Mouse (Mus musculus): ENCODE measurements around the gene Lrrc20. TPM values are rescaled to one million over a fixed set of nuclear protein-coding genes. Genes with fewer than 3 reads are reported as not detected.

Lrrc20 gene
- total and polyA plus RNA-seq, 3 experiments, result 29.9 to 38.9 (median 32.0) TPM

DNA sequence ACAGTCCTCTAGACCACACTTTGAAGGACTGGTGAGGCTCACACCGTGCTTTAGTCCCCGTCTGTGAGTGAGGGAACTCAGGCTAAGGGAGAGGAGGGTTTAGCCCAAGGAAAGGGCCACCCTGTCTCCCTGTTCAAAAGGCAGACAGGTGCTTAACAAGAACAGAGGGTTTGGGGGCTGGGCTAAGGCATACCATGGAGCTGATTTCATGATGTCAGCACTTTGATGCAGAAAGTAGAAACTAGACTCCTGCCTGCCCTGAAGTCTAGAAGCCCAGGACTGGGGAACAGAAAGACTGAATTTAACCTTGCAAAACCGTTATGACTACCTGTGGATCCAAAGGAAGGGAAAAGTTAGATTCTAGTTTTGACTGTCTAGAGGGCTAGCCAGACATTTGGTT lies 18.4 kb upstream of the Lrrc20 start:
- H3K27me3 ChIP-seq (ENCODE audit: control insufficient read depth, insufficient read depth, low read length), result no peaks in the 10 kb centered on the region

DNA sequence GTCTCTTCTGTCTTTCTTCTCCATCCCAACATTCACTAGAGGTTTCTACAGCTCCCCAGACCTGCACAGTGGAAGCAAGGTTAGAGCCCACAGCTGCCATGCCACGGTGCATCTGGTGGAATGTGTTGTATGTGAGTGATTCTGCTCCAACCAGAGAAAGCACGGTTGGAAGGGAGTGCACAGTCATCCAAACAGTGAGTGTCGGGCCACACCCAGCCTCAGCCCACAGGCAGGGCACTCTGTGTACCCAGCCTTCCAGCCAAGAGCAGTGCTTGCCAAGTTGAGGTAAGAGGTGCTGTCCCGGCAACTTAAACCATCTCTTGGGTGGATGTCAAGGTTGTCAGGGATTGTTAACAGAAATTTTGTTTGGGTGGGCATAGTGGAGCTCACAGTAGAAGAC lies 10.6 kb upstream of the Lrrc20 start:
- Histone ChIP-seq H3K79me2 (replicated peaks; ENCODE audit: control insufficient read depth, insufficient read depth, low read length) (no peaks in the 10 kb centered on the region), H3K36me3 (ENCODE audit: control insufficient read depth, insufficient read depth, low read length) (no peaks in the 10 kb centered on the region), H3K9ac (ENCODE audit: low read depth, low read length) (no peak overlapping the region), H3K4me1 (ENCODE audit: control insufficient read depth, insufficient read depth, low read length) (no peaks in the 10 kb centered on the region), H3K27me3 (ENCODE audit: control insufficient read depth, insufficient read depth, low read length) (no peaks in the 10 kb centered on the region), H3K27ac (no peak overlapping the region), H3K4me3 (no peak overlapping the region)
- peak in 1 of 2 experiments; percentile 49 for DNase-seq
- TF ChIP-seq CTCF (IDR thresholded peaks at IDR 0.05), result no peak
- 0 out of 2 replicates have a peak, but pooled peaks have one; percentile 31 for TF ChIP-seq EP300 (IDR thresholded peaks at IDR 0.05; ENCODE audit: insufficient read depth, low read depth, low read length)
- TF ChIP-seq POLR2A (IDR thresholded peaks at IDR 0.05; ENCODE audit: insufficient read depth, low read depth, low read length), result no peak
- 39% methylated on average over 4 of the region's 4 CpGs for WGBS
- intact Hi-C loops (cut with DNase I), result no loop called here

More for the DNA sequence above, 18.4 kb upstream of the Lrrc20 start:
- TF ChIP-seq POLR2A (IDR thresholded peaks at IDR 0.05; ENCODE audit: insufficient read depth, low read depth, low read length), result no peak
- no peak for TF ChIP-seq CTCF (IDR thresholded peaks at IDR 0.05)
- no peak overlapping the region for H3K27ac ChIP-seq
- intact Hi-C loops (cut with DNase I), result no loop called here
- no peaks in the 10 kb centered on the region for H3K36me3 ChIP-seq (ENCODE audit: control insufficient read depth, insufficient read depth, low read length)
- H3K9ac ChIP-seq (ENCODE audit: low read depth, low read length), result no peak overlapping the region
- WGBS, result 79% methylated on average over 3 of the region's 3 CpGs
- H3K4me1 ChIP-seq (ENCODE audit: control insufficient read depth, insufficient read depth, low read length), result no peaks in the 10 kb centered on the region
- no peak for DNase-seq
- no peaks in the 10 kb centered on the region for H3K79me2 ChIP-seq (replicated peaks; ENCODE audit: control insufficient read depth, insufficient read depth, low read length)
- H3K4me3 ChIP-seq, result no peak overlapping the region

DNA sequence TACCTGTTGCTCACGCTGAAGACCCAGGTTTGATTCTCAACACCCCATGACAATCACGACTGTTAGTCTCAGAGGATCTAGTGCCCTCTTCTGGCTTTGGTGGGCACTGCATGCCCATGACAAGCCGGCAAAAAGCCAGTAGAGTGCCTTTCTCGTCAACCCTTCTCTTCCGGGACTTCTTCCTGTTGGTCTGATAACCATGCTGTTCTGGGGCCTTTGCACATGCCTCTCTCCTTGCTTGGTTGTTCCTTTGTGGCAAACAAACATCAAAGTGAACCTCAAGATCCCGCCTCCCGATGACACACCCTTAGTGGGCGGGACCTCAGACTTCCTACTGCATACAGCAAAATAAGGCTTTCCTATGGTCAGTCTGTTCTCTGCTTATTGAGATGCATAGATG lies 9.4 kb upstream of the Lrrc20 start:
- Histone ChIP-seq H3K4me1 (ENCODE audit: control insufficient read depth, insufficient read depth, low read length) (no peaks in the 10 kb centered on the region), H3K79me2 (replicated peaks; ENCODE audit: control insufficient read depth, insufficient read depth, low read length) (no peaks in the 10 kb centered on the region), H3K4me3 (no peak overlapping the region), H3K27me3 (ENCODE audit: control insufficient read depth, insufficient read depth, low read length) (no peaks in the 10 kb centered on the region), H3K36me3 (ENCODE audit: control insufficient read depth, insufficient read depth, low read length) (no peaks in the 10 kb centered on the region), H3K27ac (no peak overlapping the region), H3K9ac (ENCODE audit: low read depth, low read length) (no peak overlapping the region)
- no peak for DNase-seq
- peak; percentile 64 for TF ChIP-seq CTCF (IDR thresholded peaks at IDR 0.05)
- TF ChIP-seq EP300 (IDR thresholded peaks at IDR 0.05; ENCODE audit: insufficient read depth, low read depth, low read length), result no peak
- 51% methylated on average over 8 of the region's 8 CpGs for WGBS
- intact Hi-C loops (cut with DNase I), result no loop called here

DNA sequence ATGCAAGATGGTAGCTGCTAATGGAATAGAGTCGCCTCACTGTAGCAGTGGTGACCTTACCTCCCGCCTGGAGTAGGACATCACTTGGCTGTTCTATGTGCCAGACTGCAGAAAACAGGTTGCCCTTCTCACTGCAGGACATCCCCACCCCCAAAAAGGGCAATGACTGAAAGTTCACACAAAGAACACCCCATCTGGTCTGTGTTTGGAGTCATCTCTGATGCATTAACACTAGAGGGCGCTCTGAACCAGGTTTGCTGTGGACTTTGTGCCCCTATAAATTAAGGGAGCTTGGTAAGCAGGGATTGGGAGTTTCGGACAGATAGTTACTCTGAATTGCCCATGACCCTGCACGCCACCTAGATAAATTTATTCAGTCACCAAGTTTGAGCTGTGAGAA lies 8.7 kb upstream of the Lrrc20 start:
- H3K9ac ChIP-seq (ENCODE audit: low read depth, low read length), result no peak overlapping the region
- DNase-seq, result no peak
- TF ChIP-seq POLR2A (IDR thresholded peaks at IDR 0.05; ENCODE audit: insufficient read depth, low read depth, low read length), result no peak
- TF ChIP-seq CTCF (IDR thresholded peaks at IDR 0.05), result peak; percentile 79
- no peak for TF ChIP-seq EP300 (IDR thresholded peaks at IDR 0.05; ENCODE audit: insufficient read depth, low read depth, low read length)
- no peak overlapping the region for H3K27ac ChIP-seq
- H3K79me2 ChIP-seq (replicated peaks; ENCODE audit: control insufficient read depth, insufficient read depth, low read length), result no peaks in the 10 kb centered on the region
- H3K4me3 ChIP-seq, result no peak overlapping the region
- H3K4me1 ChIP-seq (ENCODE audit: control insufficient read depth, insufficient read depth, low read length), result no peaks in the 10 kb centered on the region
- no peaks in the 10 kb centered on the region for H3K27me3 ChIP-seq (ENCODE audit: control insufficient read depth, insufficient read depth, low read length)
- WGBS, result 27% methylated on average over 5 of the region's 5 CpGs
- intact Hi-C loops (cut with DNase I), result no loop called here
- no peaks in the 10 kb centered on the region for H3K36me3 ChIP-seq (ENCODE audit: control insufficient read depth, insufficient read depth, low read length)

DNA sequence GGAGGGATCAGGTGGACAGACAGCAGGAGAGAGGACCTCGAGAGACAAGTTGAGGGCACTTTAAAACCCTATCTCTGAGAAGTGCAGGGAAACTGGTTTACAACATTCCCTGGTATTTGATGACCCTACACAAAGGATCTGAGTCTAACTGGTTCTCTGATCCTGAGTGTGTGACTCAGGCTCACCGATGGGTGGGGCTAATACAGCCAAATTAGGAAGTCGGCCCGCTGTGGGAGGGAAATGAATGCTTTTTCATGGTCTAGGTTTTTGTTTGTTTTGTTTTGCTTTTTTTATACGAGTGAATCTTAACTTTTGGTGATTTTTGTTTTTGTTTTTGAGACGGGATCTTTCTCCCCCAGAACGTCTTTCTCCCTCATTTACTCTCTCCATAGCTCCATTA lies 6.7 kb upstream of the Lrrc20 start:
- H3K4me1 ChIP-seq (ENCODE audit: control insufficient read depth, insufficient read depth, low read length), result peaks cover 1% of the 10 kb centered on the region; the same call in 1 of the 2 replicates

DNA sequence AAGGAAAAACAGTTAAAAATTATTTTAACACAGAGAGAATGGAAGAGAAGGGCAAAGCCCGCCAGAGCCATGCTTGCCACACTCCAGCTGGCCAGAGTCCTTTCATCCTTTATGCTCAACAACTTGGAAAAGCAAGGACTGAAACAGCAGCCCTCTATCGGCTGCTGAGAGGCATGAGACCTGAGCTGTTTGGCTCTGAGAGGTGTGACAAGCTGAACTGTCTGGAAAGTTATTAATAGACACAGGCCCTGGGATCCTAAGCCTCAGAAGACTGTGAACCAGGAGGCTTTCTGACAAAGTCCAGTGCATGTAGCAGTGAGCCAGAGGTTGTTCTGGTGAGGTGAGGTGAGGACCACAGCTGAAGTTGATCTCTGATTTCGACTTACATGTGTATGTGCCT lies 2.0 kb upstream of the Lrrc20 start:
- Histone ChIP-seq H3K9ac (ENCODE audit: low read depth, low read length) (no peak overlapping the region), H3K27ac (peak overlapping the region; percentile 63), H3K4me3 (no peak overlapping the region), H3K4me1 (ENCODE audit: control insufficient read depth, insufficient read depth, low read length) (peaks cover 5% of the 10 kb centered on the region), H3K27me3 (ENCODE audit: control insufficient read depth, insufficient read depth, low read length) (no peaks in the 10 kb centered on the region), H3K36me3 (ENCODE audit: control insufficient read depth, insufficient read depth, low read length) (no peaks in the 10 kb centered on the region; the same call in 1 of the 2 replicates), H3K79me2 (replicated peaks; ENCODE audit: control insufficient read depth, insufficient read depth, low read length) (no peaks in the 10 kb centered on the region)
- intact Hi-C loops (cut with DNase I), result no loop called here
- WGBS, result 50% methylated on average over 3 of the region's 3 CpGs
- peak in 1 of 2 experiments; percentile 58 for DNase-seq
- TF ChIP-seq CTCF (IDR thresholded peaks at IDR 0.05) (peak; percentile 63), POLR2A (IDR thresholded peaks at IDR 0.05; ENCODE audit: insufficient read depth, low read depth, low read length) (0 out of 2 replicates have a peak, but pooled peaks have one; percentile 26), EP300 (IDR thresholded peaks at IDR 0.05; ENCODE audit: insufficient read depth, low read depth, low read length) (peak; percentile 68)

More for the DNA sequence above, 6.7 kb upstream of the Lrrc20 start:
- H3K27me3 ChIP-seq (ENCODE audit: control insufficient read depth, insufficient read depth, low read length), result no peaks in the 10 kb centered on the region
- H3K79me2 ChIP-seq (replicated peaks; ENCODE audit: control insufficient read depth, insufficient read depth, low read length), result no peaks in the 10 kb centered on the region
- intact Hi-C loops (cut with DNase I), result no loop called here
- H3K27ac ChIP-seq, result no peak overlapping the region
- no peak overlapping the region for H3K9ac ChIP-seq (ENCODE audit: low read depth, low read length)
- WGBS, result 62% methylated on average over 7 of the region's 7 CpGs
- no peak for TF ChIP-seq POLR2A (IDR thresholded peaks at IDR 0.05; ENCODE audit: insufficient read depth, low read depth, low read length)
- DNase-seq, result no peak
- H3K36me3 ChIP-seq (ENCODE audit: control insufficient read depth, insufficient read depth, low read length), result no peaks in the 10 kb centered on the region
- H3K4me3 ChIP-seq, result no peak overlapping the region
